Mouse (Mus musculus): ENCODE results near the gene Ndufb10.

Ndufb10 gene

DNA sequence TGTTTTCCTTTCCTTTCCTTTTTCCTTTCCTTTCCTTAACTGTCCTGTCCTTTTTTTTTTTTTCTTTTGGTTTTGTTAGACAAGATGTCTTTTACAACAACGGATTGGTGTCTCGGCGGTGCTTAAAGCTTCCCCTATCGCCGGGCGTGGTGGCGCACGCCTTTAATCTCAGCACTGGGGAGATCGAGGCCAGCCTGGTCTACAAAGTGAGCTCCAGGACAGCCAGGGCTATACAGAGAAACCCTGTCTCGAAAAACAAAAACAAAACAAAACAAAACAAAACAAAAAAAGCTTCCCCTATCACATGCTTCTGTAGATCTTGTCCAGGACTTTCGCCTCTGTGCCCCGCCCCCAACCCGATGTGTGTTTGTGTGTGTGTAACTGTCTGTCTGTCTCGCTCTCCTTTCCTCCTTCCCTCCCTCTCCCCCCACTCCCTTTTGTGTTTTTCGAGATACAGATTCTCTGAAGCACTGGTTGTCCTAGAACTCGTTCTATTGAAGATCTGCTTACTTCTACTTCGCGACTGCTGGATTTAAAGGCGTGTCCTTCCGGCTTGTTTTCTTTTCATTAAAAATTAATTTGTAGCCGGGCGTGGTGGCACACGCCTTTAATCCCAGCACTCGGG is 16.4 kb downstream of the Ndufb10 start:
- in situ Hi-C loops (cut with MboI, MseI) = no loop called here

DNA sequence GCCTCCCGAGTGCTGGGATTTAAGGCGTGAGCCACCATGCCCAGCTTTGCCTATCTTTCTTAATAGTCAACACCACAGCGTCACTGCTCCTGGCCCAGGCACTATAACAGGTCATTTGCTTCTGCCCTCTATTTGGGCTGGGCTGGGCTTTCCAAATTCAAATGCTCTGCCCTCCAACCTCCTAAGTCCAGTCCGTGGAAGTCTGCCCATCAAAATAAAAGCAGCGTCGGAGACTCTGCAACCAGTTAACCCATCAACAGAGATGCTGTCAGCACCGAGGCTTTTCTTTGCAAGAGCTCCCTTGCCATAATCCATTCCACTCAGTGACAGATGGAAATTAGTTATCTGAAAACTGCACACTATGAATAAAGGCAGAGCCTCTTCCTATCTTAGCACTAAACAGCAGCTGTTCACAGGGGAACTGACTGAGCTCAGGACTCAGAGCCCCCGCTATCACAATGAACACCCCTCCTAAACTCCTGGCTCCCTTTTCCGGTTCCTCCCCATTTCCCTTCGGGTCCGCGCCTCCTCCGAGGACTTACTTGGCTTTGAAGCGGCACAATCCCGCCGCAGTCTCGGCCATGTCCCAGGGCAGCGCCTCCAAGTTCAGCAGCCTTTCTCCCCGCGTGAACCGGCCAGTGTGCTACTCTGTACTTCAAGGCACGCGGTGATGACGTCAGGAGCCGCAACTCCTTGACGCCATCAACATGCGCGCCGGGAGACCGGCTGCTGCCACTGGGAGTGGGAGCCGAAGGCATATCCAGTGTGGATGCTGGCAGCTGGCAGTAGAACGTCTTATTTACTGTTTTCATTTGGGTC is 17.1 kb downstream of the Ndufb10 start, which contains the start of gene Tbl3:
Gene Tbl3, minus strand, starts transcription at position 679 of the 819 bp plus-strand sequence.
- in situ Hi-C loops (cut with MboI, MseI) = no loop called here

DNA sequence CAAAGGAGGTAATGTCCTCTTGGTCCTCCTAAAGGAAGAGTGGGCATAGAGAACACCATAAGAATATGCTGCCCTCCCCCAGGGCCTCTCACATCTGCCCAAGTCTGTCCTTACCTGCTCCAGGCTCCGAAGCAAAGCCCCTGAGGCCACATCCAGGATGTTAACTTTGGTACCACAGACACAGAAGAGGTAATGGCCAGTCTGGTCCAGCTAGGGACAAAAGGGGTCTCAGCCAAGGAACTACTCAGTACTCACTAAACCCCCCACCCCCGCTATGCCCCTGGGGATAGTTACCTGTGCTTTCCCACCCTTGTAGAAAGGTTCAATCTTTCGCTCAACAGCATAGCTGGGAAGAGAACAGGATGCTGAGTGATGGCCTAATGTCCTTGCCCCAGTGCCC is 18.5 kb downstream of the Ndufb10 start:
- in situ Hi-C loops (cut with MboI, MseI) = no loop called here

DNA sequence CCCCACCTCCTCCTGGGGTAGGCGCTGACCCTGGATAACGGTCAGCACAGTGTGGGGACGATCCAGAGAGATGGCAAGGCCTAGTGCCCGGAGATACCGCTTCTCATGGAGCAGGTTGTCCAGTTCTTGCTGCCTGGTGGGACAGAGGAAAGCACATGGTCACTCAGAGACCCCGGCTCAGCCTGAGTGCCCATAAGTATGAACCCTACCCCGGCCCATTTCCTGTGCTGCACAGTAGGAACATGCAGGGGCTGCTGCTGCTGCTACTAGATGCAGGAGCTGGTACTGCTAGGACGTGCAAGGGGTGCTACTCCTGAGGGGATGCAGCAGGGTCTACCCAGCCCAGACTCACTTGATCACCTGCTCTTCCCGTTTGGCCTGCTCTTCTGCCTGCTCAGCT is 23.0 kb downstream of the Ndufb10 start:
- in situ Hi-C loops (cut with MboI, MseI) = no loop called here

DNA sequence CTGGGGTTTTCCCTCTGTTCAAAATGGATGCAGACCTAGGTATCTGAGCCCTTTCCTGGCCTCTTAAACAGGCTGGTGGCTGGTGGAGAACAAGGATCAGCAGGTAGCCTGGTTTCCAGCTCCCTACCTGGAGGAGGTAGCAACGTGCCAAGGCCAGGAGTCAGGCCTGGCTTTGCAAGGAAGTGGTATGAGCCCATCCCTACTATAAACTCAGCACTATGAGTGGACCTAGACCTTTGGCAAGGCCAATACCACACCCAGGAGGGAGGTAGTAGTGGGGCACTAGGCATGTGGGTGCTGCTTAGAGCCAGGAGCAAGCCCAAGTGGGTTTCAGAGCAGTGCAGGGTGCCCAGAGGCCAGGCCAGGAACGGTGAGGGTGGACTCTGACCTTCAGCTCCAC is 24.8 kb downstream of the Ndufb10 start:
- in situ Hi-C loops (cut with MboI, MseI) = no loop called here

DNA sequence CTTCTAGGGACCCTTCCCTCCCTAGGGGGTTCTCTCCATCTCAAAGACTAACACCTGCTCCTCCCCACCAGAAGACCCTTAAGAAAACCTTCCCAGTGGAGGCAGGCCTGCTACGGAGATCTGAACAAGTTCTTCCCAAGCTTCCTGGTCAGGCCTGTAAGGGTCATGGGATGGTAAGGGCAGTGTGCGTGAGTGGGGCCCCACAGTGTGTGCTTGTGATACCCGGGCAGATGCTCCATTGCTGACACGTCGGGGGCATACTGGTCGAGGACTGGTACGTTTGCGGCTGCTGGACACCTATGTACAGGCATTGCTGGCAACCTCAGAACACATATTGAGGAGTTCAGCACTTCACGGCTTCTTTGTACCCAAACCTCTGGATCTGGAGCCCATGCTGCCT is 25.6 kb downstream of the Ndufb10 start:
- in situ Hi-C loops (cut with MboI, MseI) = no loop called here

DNA sequence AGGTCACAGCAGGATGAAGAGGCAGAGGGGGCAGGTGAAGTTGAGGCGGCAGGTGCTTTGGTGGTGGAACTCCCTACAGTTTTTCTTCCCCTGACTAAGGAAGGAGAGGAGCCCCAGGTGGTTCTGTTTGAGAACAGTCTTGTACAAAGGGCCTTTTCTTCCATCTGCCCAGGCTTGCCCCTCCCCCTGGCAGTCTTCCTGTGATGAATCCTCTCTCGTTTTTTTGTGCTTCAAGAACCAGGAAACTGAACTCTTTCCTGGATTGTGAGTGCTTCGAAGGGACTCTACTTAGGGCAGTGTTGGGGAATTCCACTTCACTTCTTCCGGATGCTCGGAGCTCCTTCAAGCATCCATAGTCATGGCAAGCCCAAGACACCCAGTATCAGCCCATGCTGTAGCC is 26.3 kb downstream of the Ndufb10 start:
- in situ Hi-C loops (cut with MboI, MseI) = no loop called here

DNA sequence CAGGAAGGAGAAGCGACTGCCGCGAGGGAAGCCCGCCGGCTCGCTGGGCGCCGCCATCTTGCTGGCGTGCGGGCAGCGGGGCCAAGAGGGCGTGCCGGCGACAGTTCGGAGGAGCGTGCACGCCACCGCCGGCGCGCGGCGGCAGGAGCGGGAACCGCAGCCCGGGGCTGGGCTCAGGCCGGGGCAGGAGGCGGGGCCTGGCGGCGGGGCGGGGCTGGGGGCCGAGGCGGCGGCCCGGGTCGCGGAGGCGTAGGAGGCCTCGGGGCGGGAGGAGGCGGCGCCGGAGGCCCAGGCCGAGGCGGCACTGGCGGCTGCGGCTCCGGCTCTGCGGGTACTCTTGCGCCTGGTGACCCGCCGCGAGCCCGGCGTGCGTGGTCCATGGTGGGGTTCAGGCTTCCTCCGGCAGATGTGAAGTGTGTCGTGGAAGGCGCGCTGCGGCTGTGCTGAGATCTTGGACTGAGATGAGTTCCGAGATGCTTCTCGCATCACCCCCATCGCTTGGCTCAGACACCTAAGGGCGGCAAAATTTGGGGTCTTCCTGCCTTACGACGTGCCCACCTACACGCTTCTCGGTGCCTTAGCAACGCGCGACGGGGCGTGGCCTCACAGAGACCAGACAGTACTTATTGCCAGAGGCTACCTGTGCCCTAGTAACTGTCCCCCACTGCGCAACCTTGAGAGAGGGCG is 28.1 kb downstream of the Ndufb10 start, which contains the start of the genes Gfer and Noxo1:
Gene Gfer, minus strand, starts transcription at position 146 of the 687 bp plus-strand sequence.
Gene Noxo1, plus strand, starts transcription at position 224 of the 687 bp plus-strand sequence.
- in situ Hi-C loops (cut with MboI, MseI) = no loop called here

DNA sequence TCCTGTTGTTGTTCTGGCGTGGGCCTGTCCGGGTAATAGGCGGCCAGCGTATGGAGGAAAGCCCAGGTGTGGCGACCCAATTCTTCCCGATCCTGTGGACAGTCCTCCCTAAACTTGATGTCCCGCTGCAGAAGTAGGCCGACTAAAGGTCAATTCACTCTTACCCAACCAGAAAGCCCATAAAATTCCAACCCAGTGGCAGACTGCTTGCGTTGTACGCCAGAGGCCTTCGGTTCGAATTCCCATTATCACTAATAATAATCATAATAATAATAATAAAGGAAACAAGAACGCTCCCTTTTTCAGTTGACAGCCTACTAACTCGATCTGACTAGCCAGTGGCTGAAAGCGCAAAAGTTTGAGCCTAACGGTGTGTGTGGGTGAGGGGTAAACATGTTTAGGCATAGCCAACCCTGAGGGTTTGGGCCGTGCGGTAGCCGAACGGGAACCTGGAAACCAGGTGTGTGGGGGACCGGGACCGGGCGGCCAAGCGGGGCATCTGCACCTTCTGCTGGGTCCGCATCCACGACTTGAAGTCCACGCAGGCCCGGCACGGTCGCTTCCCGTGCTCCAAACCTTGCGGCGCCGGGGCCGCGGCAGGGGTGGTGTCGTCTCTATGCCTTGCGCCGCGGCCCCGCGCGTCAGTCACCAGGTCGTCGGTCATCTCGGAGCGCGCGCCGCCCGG is 28.8 kb downstream of the Ndufb10 start:
- in situ Hi-C loops (cut with MboI, MseI) = no loop called here

DNA sequence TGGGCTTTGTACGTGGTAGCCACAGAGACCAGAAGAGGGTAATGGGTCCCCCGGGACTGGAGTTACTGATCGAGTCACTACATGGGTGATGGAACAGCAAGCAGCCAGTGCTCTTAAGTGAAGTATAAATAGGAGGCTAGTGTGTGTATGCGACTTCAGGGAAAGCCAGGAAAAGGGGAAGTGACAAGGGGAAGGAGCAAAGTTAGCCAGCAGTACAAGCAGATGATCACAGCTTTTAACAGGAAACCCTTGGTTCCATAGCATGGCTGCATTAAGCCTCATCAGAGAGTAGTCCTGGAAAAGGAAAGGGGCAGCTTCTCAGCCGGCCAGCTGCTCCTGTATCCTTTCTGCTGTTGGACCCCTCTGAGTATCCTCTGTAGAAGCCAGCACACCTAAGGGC is 31.9 kb downstream of the Ndufb10 start:
- in situ Hi-C loops (cut with MboI, MseI) = no loop called here

DNA sequence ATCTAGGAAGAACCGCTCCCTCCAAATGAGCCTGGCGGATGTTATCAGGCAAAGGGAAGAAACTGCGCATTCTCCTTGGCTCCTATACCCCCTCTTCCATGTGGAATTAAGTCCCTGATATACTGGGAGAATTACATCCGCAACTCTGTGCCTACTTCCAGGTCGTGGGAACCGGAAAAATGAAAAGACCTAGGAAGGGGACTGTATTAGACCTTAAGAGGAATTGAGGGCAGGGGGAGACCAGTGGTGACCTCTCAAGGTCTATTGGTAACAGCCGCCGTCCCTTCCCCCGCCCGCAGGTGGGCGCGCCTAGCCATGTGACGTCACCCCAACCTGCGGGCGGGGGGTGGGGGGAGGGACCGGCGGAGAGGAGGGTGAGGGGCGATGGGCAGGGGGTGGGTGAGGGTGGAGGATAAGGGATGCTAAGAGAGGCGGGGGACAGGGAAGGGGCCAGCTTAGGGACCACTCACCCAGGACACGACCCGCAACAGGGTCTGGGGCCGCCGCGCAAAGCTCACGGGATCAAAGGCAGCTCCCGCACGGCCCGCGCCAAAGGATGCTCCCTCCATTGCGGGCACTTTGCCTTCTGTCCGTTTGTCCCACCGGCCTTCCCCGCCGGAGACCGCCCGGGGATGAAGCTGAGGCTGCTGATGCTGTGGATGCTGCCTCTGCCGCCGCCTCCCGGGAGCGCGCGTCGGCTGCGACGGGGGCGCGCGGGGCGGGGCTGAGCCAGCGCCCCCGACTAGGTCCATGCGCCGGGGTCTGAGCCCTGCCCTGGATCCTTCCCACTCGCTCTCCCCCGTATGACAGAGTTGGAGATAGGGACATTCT is 34.8 kb downstream of the Ndufb10 start, which contains the start of gene Syngr3:
Gene Syngr3, minus strand, starts transcription at position 705 of the 831 bp plus-strand sequence.
- in situ Hi-C loops (cut with MboI, MseI) = no loop called here

DNA sequence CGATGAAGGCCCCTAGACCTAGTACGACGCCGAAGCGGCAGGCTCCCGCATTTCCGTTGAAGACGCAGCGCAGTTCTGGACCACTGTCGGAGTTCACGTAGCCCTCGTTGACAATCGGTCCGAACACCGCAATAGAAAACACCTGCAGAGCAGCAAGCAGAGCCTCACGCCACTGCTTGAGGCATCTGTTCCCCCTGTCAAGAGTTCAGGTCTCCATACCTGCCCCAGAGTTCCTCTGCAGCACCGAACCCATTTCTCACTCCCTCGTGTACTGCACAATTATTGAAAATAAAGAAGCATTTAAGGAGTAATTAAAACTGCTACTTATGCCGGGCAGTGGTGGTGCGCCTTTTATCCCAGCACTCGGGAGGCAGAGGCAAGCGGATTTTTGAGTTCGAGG is 36.7 kb downstream of the Ndufb10 start:
- in situ Hi-C loops (cut with MboI, MseI) = no loop called here

DNA sequence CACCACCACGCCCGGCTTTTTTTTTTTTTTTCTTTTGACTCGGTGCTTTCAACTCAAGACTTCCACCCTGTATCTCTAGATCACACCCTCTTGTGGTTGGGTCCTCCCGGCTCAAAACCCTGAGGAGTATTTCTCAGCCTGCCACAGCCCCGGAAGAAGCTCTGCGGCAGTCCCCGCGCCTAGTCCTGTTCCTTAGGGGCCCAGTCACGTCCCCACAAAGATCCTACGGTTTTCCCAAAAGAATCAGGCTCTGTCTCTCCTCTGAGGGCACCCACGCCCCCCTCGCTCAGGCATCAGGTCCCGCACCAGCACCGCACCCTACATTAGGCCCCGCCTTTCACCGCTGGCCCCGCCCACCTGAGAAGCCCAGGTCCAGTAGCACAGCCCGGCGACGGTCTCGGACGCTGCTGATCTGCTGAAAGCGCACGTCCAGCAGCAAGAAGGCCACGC is 37.1 kb downstream of the Ndufb10 start:
- in situ Hi-C loops (cut with MboI, MseI) = no loop called here

DNA sequence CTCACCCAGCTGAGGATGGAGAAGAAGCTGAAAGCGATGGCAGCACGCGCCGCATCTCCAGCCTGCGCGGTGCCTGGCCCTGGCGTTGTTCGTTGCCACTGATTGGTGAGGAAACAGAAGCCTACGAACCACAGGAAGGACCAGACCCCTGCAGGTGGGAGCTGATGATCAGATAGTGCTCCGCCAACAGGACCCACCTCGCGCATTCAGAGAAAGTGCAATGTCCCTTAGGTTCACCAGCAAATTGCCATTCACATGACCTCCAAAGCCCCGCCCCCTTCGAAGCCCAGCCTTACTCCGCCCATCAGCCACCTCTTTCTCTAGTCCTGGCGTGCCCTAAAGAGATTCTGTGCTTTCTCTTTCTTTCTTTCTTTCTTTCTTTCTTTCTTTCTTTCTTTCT is 37.8 kb downstream of the Ndufb10 start:
- in situ Hi-C loops (cut with MboI, MseI) = no loop called here

DNA sequence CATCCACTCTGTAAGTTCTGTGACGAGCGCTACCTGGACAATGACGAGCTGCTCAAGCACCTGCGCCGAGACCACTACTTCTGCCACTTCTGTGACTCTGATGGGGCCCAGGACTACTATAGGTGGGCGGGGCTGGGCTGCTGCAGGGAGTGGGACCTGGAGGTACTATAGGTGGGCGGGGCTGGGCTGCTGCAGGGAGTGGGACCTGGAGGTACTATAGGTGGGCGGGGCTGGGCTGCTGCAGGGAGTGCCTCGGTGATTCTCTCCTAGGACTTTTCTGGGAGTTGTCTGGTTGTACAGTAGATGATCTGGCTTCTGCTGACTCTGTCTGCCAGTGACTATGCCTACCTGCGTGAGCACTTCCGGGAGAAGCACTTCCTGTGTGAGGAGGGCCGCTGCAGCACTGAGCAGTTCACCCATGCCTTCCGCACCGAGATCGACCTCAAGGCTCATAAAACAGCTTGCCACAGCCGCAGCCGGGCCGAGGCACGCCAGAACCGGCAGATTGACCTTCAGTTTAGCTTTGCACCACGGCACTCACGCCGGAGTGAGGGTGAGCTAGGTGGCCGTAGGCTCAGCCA is 46.7 kb downstream of the Ndufb10 start:
- in situ Hi-C loops (cut with MboI, MseI) = no loop called here

DNA sequence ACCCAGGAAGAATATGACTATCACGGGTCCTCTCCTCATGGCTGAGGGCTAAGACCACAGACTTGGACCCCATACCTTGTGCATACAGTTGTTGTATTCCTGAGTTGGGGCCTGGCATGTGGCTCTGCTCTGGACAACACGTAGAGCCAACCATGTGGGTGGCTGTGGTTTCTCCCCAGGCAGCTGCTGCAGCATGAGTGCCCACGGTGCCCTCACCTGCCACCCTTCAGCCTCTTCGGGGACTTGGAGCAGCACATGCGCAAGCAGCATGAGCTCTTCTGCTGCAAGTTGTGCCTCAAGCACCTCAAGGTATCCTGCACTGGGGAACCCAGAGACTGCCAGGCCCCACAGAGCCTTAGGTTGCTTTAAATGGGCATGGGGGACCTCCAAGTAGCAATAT is 47.4 kb downstream of the Ndufb10 start:
- in situ Hi-C loops (cut with MboI, MseI) = no loop called here

DNA sequence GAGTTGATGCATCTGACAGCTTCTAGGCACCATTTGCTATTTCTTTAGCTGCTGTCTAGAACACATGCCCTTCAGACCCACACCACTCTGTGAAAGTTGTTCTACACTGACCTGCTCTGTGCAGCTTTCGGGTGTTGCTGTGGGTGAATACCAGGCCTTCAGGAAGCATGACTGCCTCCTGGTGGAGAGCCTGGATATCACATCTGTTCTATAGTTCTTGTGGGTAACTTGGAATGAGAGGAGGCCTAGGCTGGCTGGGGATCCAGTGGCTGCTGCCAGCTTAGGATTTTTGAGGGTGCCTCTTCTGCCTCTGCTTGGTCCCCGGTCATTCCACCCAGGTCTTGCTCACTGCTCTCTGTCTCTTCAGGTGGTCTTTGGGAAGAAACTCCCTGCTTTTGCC is 48.1 kb downstream of the Ndufb10 start:
- in situ Hi-C loops (cut with MboI, MseI) = no loop called here

DNA sequence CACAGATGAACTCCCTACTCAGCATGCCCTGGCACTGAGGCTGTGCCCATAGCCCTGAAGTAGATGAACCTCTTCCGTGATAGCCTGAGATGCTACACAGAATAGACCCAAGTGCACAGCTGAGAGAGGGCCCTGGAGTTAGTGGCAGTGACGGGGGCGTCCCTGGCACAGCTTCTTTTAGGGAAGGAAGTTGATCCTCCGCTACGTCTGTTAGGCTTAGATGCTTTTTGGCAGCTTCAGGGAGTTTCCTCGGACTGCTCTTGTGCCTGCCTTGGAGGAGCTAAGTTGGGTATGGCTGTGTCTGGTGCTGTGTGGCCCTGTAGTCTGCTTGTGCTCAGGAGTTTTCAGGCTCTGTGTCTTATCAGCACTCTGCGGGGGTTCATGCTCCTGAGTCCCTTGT is 50.0 kb downstream of the Ndufb10 start:
- in situ Hi-C loops (cut with MboI, MseI) = no loop called here

DNA sequence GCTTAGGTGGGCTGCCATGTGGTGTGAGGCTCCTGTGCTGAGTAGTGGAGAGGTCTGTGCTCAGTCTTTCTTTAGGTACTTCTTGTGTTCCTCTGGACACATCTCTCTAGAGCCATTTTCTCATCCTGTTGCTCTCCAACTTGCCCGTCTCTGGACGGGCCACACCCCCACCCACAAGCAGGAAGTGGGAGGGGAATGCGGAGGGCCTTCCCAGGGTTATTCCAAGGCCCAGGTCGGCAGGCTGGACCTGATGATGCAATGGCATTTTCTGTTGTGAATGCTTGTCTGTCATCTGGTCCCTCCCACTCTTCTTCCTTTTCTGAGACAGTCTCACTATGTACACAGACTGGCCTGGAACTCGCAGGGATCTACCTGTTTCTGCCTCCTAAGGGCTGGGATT is 52.1 kb downstream of the Ndufb10 start:
- in situ Hi-C loops (cut with MboI, MseI) = no loop called here
